Mouse (Mus musculus) cerebellum, adult 11 months (tissue): ENCODE measurements at regions not wholly inside any gene's neighbourhood (a gene's known extent, or its start where the extent isn't known, plus 50 kb on each side); places are given as distances from the start of the nearest gene placed in this dataset.

Source experiments
- DNase-seq: peaks from one replicate; pipeline ENCODE4 v3.0.0; 2022

GRCm38 (mm10) chr14:25068430-25068829, 390.6 kb upstream of the Zmiz1 start:
- DNase-seq, result no peak

DNA sequence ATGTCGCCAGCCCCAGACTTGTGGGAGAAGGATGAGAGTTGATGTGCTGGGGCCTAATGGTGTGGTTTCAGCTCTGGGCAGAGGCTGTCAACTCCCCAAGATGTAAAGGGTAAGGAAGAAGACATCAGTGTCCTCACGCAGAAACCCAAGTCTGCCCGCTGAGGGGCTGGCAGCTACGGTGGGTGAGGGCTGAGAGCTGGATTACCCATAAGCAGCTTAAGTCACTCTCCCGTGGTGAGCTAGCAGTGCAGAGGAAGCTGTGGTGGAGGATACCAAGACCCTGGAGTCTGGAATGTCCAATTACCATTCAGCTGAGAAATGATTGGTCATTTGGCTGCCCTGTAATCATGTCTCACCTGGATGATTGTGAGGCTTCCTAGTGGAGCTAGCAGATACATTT, 385.8 kb upstream of the Zmiz1 start:
- DNase-seq, result no peak

DNA sequence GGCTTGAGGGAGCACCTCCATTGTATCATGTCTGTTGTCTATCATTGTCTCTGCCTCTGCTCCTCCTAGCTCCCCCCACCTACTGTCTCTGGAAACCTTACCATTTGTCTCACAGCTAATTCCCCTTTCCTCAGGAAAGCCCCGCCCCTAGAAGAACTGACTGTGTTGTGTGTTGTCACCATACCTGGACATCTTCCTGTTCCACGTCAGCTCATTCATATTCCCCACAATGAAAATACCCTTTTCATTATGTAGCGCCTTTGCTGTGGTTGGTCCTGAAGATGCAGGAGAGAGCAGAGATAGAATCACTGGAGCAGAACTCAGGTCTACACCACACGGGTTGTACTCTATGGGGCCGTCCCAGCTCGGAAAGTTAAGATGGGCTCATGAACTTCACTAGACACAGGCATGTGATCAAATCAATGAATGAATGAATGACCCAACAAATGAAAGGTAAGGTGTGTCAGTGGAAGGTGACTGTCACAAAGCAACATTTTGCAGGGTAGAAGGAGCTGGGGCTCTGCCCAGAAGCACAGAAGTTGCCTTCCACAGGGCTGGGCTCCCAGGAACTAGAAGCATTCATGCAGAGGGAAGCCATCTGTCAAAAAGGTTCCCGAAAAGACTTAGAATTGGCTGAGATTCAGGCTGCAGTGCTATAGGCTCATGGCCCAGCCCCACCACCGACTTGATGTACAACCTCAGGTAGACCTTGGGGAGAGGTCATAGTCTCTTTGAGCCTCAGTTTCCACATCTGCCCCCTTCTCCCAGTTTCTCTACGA, 384.8 kb upstream of the Zmiz1 start:
- peak; percentile 88 for DNase-seq

GRCm38 (mm10) chr14:25074891-25075290, 384.1 kb upstream of the Zmiz1 start:
- DNase-seq, result no peak

DNA sequence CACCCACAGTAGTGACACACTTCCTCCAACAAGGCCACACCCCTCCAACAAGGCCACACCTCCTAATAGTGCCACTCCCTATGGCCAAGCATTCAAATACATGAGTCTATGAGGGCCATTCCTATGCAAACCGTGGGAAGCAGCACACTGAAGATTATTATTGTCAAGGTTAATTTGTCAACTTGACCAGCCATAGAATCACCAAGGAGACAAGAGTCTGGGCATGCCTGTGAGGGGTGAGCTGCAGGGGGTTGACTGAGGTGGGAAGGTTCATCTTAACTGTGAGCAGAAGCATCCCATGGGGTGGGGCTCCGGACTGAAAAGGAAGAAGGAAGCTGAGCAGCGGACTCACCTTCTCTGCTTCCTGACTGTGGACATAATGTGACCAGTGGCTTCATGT, 378.6 kb upstream of the Zmiz1 start:
- no peak for DNase-seq

- no peak for DNase-seq
Measured at GRCm38 (mm10) chr14:25083847-25084246, 375.1 kb upstream of the Zmiz1 start.

GRCm38 (mm10) chr14:25096786-25097185, 362.2 kb upstream of the Zmiz1 start:
- DNase-seq, result no peak

DNA sequence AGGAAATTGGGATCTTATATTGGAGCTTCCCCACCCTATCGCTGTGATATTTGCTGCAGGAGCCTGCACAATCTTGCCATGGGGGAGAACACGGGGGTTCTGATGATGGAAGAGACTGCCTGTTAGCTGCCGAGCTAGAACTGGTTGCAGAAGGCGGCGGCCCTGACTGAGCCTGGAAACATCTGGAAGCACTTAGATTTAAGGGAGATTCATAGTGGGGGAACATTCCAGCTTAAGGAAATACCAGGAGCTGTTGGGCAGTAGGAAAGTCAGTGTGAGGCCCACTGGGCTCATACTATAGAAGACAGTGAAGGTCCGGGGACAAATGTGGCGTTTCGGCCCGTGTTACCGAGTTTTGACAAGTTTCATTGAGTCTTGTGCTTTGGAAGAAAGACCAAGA, 353.6 kb upstream of the Zmiz1 start:
- DNase-seq, result no peak

GRCm38 (mm10) chr14:25106451-25106850, 352.5 kb upstream of the Zmiz1 start:
- no peak for DNase-seq

DNA sequence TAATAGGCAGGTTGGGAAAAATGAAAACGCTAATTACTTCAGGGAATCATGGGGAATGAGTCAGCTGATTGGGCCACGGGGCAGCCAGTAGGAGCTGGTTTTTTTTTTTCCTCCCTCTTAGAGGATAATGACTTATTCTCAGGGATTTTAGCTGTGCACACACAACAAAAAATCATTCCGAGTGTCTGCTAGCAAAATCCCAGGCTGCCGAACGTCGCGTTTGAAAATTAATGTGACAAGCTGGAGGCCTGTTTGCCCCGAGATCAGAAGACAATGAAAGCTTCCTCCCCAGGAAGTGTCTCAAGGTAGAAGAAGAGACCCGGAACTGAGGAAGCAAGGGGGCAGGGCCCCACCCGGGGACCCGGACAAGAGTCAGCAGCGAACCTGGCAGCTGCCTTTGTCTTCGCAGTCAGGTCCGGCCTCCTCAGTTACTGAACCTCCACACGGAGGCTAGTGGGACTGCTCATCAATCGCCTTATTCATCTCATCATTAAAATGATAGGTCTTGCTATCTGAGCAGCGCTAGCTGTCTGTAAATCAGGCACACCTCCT, 350.8 kb upstream of the Zmiz1 start:
- DNase-seq, result no peak

DNA sequence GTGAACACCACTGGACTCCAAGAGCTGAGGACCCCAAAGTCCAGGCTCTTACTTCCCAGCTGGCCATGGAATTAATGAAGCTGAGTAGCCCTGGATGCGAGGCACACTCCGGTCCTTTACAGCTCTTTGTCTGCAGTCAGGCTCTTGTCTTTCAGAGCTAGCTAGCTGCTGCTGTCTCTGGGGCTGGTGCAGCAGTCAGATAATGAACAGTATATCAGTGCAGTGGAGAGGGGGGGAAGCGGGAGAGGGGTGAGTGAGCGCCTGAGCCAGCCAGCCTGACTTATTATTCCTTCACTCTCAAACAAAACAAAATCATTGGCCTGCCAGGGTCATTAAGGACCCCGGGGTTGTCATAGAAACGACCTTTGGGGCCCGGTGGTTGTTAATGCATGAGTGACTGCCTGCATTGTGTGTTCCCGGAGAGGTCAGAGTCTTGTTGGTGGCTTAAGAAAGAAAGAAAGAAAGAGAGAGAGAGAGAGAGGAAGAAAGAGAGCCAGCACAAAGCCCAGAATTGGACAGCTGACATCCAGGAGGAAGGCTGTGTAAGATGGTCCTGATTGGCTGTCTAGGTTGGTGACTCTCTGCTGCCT, 350.2 kb upstream of the Zmiz1 start:
- DNase-seq, result no peak

DNA sequence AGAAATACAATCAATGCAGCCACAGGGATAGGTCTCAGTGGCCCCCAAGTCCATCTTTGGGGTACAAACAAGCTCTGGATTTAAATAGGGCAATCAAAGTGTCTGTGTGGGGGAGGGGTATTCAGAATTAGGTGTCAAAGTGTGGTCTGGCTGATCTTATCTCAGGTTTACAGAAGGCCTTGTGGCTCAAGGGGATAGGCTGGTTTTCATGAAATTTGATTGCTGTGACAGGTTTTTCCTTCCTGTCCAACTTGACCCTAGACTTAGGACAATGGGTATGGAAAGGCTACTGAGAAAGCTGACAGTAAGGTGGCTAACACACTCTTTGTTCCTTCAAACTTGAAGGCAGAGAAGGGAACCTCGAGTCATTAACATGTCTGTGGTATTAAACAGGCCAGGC, 349.3 kb upstream of the Zmiz1 start:
- DNase-seq, result no peak

DNA sequence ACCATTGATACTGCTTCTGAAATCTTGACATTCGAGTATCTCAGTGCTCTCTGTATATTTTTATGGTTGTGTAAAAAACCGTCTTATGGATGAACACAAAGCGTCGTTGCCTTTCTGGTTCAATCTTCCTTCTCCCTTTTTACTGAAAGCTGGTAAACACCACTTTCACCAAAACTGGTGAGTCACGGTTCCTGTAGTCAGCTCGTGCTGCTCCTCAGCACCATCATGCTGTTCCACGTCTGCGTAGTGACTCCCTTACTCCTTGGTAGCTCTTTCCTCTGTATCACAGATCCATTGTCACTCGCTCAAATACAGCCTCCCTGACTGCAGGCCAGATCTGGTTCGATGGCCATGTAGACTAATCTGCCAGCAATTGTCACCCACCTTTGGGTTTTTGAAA, 346.2 kb upstream of the Zmiz1 start:
- no peak for DNase-seq

- no peak for DNase-seq
Measured at GRCm38 (mm10) chr14:25113326-25113725, 345.7 kb upstream of the Zmiz1 start.

GRCm38 (mm10) chr14:25116424-25116823, 342.6 kb upstream of the Zmiz1 start:
- DNase-seq, result peak; percentile 72

DNA sequence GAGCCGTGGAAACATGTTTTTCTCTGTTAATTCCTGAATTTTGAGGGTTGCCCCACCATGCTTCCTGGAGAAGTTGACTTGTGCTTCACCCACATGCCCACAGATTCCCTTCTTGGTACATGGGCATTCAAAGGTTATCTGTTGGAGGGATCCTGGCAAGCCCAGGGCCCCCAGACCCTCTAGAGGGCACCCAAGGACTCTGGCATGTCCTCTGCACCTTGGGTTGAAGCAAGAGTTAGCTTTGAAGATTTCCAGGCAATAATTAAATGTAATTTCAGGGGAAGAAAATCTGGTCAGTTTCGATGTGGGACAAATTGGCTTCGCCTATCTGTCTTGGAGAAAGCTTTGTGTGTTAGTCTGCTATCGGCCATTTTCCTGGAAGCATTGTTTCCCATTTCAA, 339.0 kb upstream of the Zmiz1 start:
- DNase-seq, result no peak

- no peak for DNase-seq
Measured at GRCm38 (mm10) chr14:25120506-25120905, 338.5 kb upstream of the Zmiz1 start.

DNA sequence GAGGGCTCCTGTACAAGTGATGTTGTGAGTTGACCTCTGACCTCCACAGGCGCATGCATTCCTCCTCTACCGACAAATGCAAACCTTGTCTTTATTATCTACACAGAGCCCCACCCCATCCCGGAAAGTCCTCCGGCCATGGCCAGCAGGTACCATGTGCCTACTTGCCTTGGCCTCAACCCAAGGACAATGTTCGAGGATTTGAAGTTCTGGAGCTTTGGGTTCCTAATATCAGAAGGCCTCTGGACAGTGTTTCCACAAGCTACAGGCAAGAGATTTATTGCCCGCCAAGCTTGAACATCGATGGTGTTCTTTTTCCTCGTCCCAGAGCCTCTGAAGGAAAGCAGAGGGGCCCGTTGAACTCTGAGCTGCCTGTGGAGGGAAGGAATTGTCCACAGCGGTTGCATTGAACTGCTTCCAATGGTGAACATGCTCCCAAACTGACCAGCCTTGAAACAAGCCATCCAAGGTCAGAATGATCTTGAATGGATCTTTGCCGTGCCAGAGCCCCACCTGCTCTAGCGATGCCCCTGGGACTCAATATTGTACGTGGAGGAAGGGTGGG, 335.9 kb upstream of the Zmiz1 start:
- no peak for DNase-seq

- no peak for DNase-seq
Measured at GRCm38 (mm10) chr14:25123541-25124337, 335.2 kb upstream of the Zmiz1 start.

DNA sequence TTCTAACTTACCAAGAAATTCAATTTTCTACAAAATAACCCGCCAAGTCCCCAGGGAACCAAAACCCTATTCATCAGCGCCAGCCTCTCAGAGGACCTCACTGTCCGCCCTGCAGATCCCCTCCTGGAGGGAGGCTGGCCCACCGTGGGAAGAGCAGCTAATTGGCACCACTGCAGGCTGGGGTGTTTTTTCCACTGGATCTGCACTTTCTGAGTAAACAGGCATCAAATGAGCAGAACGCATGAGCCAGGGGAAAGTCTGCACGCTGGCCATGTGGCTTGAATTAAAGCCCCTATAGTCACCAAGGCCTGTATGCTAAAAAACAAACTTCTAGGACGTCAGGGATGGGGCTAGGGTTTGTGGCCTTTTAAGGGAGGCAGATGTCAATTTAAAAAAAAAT, 332.4 kb upstream of the Zmiz1 start:
- no peak for DNase-seq

- no peak for DNase-seq
Measured at GRCm38 (mm10) chr14:25127544-25128159, 331.3 kb upstream of the Zmiz1 start.

DNA sequence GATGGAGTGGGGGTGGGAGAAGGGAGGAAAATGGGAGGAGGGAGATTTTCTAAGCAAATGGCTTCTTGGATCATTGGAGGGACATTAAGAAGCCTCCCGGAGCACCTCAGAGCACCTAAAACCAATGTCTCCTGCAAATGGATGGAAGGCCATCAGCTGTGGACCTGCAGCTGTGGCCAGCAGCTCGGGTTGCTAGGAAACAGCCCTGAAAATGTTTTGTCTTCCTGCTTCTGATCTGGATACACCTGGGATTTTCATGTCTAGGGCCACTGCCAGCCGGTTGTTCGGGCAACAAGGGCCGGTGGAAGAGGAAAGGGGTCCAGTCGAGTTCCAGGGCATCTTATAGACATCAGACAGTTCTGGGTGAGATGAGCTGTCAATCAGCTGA, 330.8 kb upstream of the Zmiz1 start:
- DNase-seq, result no peak

- no peak for DNase-seq
Measured at GRCm38 (mm10) chr14:25135371-25135770, 323.6 kb upstream of the Zmiz1 start.
